Mouse (Mus musculus) erythroblast, embryonic 14.5 days (primary cell): ENCODE results near the gene Supt6.

Experiments used
- GATA1 ChIP-seq: IDR thresholded peaks from 2 replicates; pipeline ENCODE4 v1.6.1; 2012; ENCODE audit warnings: low read length, inconsistent platforms, mixed read lengths
- TAL1 ChIP-seq: IDR thresholded peaks from 3 replicates; pipeline ENCODE4 v1.6.1; 2012; ENCODE audit warnings: low read length, inconsistent platforms, mixed read lengths

DNA sequence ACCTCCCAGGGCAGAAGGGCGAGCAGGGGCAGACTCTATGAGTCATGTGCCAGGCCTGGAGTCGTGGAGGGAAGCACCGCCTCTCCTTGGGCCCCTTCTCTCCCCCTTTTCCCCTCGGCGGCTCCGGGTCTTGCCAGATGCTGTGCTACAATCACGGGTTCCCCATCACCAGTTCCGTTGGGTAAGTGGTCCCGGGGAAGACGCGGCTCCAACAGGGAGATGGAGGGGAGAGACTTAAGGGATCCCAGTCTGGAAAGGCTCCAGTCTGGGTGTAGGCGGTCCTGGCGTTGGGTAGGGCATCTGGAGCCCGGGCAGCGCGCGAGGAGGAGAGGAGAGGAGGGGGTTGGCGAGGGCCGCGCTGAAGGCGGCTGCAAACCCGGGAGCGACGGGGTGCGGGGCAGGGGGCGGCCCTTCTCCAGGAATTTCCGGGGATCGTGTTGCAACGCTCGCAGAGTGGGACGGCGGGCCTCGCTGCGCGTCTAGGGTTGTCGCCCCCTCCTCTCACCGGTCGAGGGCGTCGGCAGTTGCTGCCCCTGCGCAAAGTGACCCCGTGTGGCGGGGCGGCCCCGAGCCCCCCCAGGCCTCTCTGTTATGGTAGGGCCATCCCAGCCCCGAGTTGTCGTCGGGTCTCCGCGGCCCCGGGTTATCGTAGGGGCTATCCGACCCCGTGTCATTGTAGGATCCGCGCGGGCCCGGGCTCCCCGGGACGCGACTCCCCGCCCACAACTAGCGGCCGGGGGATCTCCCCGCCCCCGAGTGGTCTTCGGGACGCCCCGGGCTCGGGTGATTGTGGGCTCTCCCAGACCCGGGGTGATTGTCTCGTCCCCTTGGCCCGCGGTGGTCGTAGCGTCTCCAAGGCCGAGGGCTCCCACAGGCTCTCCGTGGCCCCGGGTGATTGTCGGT, 57.2 kb downstream of the Supt6 start, which contains the start of gene Rab34:
- TF ChIP-seq GATA1 (no peak), TAL1 (no peak)
